Mouse (Mus musculus): Measurements from ENCODE around the gene Prss8.
"Not testable (repeated sequence)": the region's sequence is repeated elsewhere in the genome, so short reads cannot be mapped to it uniquely, and the experiment has no call there.

Prss8 gene

GRCm38 (mm10) chr7:127895891-127896290 is 34.0 kb downstream of the Prss8 start:
- DNase-seq (ENCODE audit: low read depth, low spot score), result not testable (repeated sequence)

GRCm38 (mm10) chr7:127895442-127895841 is 34.5 kb downstream of the Prss8 start, which contains the start of the genes Gm21974 and Vkorc1:
Gm21974 (minus strand) TSS chr7:127895454.
Vkorc1 (minus strand) TSS chr7:127895617.
- DNase-seq (ENCODE audit: low read depth, low spot score), result peak; percentile 93

- DNase-seq (ENCODE audit: low read depth, low spot score), result peak; percentile 28
Measured at GRCm38 (mm10) chr7:127894480-127894879, 35.4 kb downstream of the Prss8 start.

GRCm38 (mm10) chr7:127890798-127891197 is 39.1 kb downstream of the Prss8 start, which contains the start of gene Prss53:
Prss53 (minus strand) TSS chr7:127890970.
- no peak for DNase-seq (ENCODE audit: low read depth, low spot score)

GRCm38 (mm10) chr7:127888821-127889220 is 41.1 kb downstream of the Prss8 start:
- no peak for DNase-seq (ENCODE audit: low read depth, low spot score)

- no peak for DNase-seq (ENCODE audit: low read depth, low spot score)
Measured at GRCm38 (mm10) chr7:127887781-127888180, 42.1 kb downstream of the Prss8 start.

GRCm38 (mm10) chr7:127887191-127887590 is 42.7 kb downstream of the Prss8 start:
- no peak for DNase-seq (ENCODE audit: low read depth, low spot score)

GRCm38 (mm10) chr7:127886551-127886950 is 43.4 kb downstream of the Prss8 start:
- no peak for DNase-seq (ENCODE audit: low read depth, low spot score)

- DNase-seq (ENCODE audit: low read depth, low spot score), result no peak
Measured at GRCm38 (mm10) chr7:127885951-127886350, 44.0 kb downstream of the Prss8 start.

GRCm38 (mm10) chr7:127880431-127880830 is 49.5 kb downstream of the Prss8 start:
- no peak for DNase-seq (ENCODE audit: low read depth, low spot score)

- DNase-seq (ENCODE audit: low read depth, low spot score), result no peak
Measured at GRCm38 (mm10) chr7:127879301-127879700, 50.6 kb downstream of the Prss8 start.

- peak; percentile 98 for DNase-seq (ENCODE audit: low read depth, low spot score)
Measured at GRCm38 (mm10) chr7:127876467-127877348, 53.2 kb downstream of the Prss8 start, which contains the start of gene Zfp668. Zfp668 (minus strand) TSS chr7:127876828.

- DNase-seq (ENCODE audit: low read depth, low spot score), result peak; percentile 94
Measured at GRCm38 (mm10) chr7:127876041-127876466, 53.9 kb downstream of the Prss8 start, which contains the start of gene Zfp646. Zfp646 (plus strand) TSS chr7:127876221.
